Mouse (Mus musculus): ENCODE results near the gene Pld1.

Gene Pld1

GRCm38 (mm10) chr3:28165598-28165997 lies 227.1 kb downstream of the Pld1 start:
- peak; percentile 50 for DNase-seq

DNA sequence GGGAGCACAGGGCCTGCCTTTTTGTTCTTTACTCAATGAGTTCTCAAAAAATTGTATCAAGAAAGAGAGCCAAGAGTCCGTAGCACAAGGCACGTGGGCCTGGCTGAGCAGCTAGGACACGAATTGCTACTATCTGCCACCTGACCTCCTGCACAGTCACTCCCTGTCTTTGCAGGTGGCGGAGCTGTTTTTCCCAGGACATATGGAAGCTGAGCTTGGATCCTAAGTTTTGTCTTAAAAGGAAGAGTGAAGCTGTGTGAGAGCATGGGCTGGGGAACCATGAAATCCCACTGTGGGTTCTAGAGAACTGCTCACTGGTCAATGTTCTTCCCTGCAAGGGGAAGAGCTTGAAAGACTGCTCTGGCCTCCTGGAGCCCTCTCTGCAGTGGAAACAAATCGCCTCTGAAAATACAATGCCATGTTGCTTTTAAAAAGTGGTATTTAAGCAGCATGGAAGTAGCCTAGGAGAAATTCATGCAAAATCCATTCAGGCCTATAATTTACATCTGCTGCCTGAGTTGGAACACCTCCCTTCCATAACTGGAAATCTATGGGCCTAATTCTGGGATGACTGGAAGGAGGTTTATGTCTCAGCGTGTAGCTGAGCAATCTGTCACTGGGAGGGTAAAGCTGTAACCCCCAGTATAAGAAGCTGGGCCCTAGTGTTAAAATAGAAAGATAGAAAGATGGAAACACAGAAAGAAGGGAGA lies 229.5 kb downstream of the Pld1 start:
- DNase-seq, result no peak

DNA sequence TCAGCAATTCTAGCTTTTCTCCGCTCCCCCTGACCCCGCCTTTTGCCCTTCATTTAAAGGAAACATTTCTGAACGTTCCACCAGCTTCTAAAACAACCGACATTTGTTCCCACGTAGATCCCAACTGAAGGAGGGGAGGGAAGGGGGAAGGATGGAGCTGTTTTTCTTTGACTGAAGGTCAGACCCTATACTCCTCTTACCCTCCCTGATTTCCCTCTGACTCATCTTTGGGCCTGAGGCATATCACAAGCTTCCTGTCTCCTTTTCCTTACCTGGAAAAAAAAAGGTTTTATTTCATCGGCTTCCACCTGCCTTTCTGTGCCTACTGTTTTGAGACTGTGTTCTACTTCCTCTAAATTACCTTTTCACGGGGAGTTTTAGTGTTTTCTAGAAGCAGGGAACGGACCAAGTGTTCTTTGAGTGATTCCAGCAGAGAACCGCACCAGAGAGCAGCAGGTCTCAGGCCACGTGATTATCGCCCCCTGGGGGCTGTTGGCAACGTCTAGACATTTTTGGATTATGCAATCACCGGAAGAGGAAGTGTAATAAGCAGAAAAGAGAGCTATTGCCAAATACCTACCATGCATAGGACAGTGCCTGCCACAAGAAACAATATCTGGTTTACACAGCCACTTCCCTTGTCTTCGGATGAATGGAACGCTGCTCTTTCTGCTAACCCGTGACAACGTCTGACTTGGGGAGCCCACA lies 232.6 kb downstream of the Pld1 start:
- DNase-seq, result peak; percentile 66

- DNase-seq, result no peak
These were observed 237.8 kb downstream of the Pld1 start for GRCm38 (mm10) chr3:28175997-28176967.

DNA sequence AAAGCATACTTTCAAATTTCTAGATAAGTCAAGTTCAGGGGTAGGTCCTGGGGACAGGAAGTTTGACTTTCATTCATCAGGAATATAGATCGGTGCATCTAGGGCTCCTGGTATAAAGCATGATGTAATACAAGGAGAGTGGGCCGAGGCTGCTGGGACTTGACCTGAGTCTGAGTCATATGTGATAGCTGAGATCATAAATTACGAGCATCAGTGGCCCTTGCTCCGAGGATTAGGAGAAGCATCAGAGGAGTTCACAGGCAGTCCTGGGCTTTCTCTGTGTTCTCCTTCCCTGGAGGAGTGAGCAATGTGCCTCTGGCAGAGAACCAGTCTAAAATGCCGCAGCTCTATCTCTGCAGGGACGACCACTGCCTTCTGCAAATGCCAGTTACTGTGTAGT lies 239.8 kb downstream of the Pld1 start:
- no peak for DNase-seq

All from kidney, adult 18-20 months (tissue).